Mouse (Mus musculus) E14TG2a.4 (cell line): Measurements from ENCODE around the gene Syvn1.

Source experiments
- CTCF ChIP-seq: conservative IDR thresholded peaks from 2 replicates; pipeline ENCODE4 v1.5.1; 2014; ENCODE audit warnings: low read length
- NANOG ChIP-seq: IDR thresholded peaks from 2 replicates; pipeline ENCODE4 v1.6.1; 2014; ENCODE audit warnings: borderline replicate concordance, low read length, mixed read lengths
- POU5F1 ChIP-seq: IDR thresholded peaks from 2 replicates; pipeline ENCODE4 v1.6.1; 2014; ENCODE audit warnings: low read length, borderline replicate concordance

GRCm38 (mm10) chr19:6028991-6029390 is 17.4 kb upstream of the Syvn1 start:
- TF ChIP-seq CTCF (no peak), POU5F1 (no peak), NANOG (no peak)
